Mouse (Mus musculus) G1E (cell line): ENCODE results near the gene Hsd17b1.

Experiments
- CTCF ChIP-seq: IDR thresholded peaks from 2 replicates; pipeline ENCODE4 v1.5.1; 2012; ENCODE audit warnings: low read depth, low read length, inconsistent platforms, mixed read lengths
- GATA1 ChIP-seq: IDR thresholded peaks from 2 replicates; pipeline ENCODE4 v1.6.1; 2012; ENCODE audit warnings: borderline replicate concordance, low read length, inconsistent platforms, mixed read lengths
- GATA2 ChIP-seq: IDR thresholded peaks from 2 replicates; pipeline ENCODE4 v1.6.1; 2012; ENCODE audit warnings: low read depth, low read length, inconsistent platforms, borderline replicate concordance
- POLR2AphosphoS5 ChIP-seq: IDR thresholded peaks from 2 replicates; pipeline ENCODE4 v1.6.1; 2012; ENCODE audit warnings: low read depth, low read length, inconsistent platforms; ENCODE audit not compliant: insufficient replicate concordance
- TAL1 ChIP-seq: conservative IDR thresholded peaks from 2 replicates; pipeline ENCODE4 v1.6.1; 2012; ENCODE audit warnings: low read depth, low read length, inconsistent platforms, mixed read lengths

DNA sequence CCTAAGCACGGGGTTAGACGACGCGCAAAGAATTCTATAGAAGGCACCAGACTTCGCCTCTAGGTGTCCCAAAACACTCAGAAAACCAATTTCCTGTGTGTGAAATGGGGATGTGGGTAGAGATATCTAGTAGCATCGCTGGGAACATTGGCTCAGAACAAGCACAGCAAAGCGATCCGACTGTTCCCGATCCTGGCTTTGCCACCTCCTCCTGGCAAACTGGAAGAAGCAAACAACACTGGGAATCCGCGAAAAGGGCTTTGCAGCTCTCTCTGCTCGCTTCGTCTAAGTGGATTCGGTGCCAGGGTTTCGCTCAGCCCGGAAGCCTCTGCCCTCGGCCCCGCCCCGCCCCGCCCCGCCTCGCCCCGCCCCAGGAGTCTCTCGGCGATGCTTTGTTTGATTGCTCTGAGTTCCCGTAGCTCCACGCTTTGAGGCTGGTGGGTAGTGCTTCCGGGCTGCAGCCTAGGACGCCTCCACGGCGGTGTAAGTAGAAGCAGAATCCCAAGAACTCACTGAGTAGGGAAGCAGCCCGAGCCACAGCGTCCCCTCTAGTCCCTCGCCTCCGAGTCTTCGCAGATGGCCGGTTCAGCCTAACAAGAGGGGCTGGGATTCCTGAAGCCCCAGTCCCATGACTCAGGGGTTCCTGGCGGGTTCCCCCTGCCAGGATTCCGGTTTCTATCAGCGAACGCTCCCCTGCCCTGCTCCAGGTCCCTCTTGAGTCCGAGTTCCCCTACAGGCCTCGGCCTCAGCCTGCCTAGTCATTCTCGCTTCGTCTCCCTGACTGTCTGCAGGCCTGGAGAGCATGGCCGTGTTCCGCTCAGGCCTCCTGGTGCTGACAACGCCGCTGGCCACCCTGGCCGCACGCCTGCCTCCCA, 4.2 kb downstream of the Hsd17b1 start, which contains the start of gene Coasy:
- no peak for TF ChIP-seq TAL1
- TF ChIP-seq CTCF, result peak; percentile 25; the same call in 1 of the 2 replicates
- no peak for TF ChIP-seq POLR2AphosphoS5
- no peak for TF ChIP-seq GATA2
- TF ChIP-seq GATA1, result no peak
